Mouse (Mus musculus): ENCODE measurements around the gene Abi3. TPM values are rescaled to one million over a fixed set of nuclear protein-coding genes. Genes with fewer than 3 reads are reported as not detected.
"Not testable (repeated sequence)": the region's sequence is repeated elsewhere in the genome, so short reads cannot be mapped to it uniquely, and the experiment has no call there.

Abi3 gene
- total RNA-seq (2014; rRNA removed) (0.19 and 0.62 TPM in 2 replicates), polyA plus RNA-seq (2015; fragmentation: Nextera tagmentation; extraction: Ambion mirVana) (1.4 and 1.5 TPM in 2 replicates)

GRCm38 (mm10) chr11:95842074-95842681, at the start of gene Abi3:
Gene Abi3, minus strand, starts transcription at chr11:95842476.
- DNase-seq, result no peak
- Histone ChIP-seq H3K27ac (ENCODE audit: low read depth, low read length) (no peak within 1 kb of the TSS), H3K9me3 (ENCODE audit: low read length) (no peaks in the 10 kb centered on the region), H3K9ac (no peak within 1 kb of the TSS), H3K36me3 (ENCODE audit: insufficient read depth) (no peaks in the 10 kb centered on the region), H3K4me2 (ENCODE audit: low read depth) (no peak within 1 kb of the TSS), H3K4me1 (ENCODE audit: insufficient read depth) (peaks cover 4% of the 10 kb centered on the region), H3K4me3 (ENCODE audit: low read depth, low read length) (no peak within 1 kb of the TSS), H3K27me3 (ENCODE audit: insufficient read depth, low read length) (peaks cover 8% of the 10 kb centered on the region)
- WGBS, result 14% methylated on average over 11 of the region's 11 CpGs
- no peak for TF ChIP-seq CTCF (IDR thresholded peaks at IDR 0.05; ENCODE audit: low read depth)
- ATAC-seq, result no peak

DNA sequence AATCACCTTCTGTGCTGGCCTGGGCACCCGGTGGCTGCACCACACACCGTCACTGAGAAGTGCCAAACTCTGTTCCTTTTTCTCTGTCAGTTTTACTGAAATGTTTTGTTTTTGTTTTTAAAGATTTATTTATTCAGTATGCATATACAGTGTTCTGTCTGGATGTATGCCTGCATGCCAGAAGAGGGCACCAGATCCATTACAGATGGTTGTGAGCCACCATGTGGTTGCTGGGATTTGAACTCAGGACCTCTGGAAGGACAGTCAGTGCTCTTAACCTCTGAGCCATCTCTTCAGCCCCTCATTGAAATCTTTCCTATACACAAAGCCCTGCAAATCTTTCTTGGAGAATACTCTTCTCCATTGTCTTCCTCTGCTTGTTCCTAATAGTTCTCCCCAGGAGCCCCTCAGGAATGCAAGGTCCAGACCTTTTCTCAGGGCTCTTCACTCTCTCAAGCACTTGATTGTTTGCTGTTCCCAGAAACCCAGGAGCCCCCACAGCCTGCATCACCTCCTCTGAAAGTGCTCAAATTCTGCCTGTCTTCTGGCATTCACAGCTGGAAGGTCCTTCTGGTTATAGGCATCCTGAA, 48.3 kb upstream of the Abi3 start:
- WGBS, result 64% methylated on average over 2 of the region's 2 CpGs
- H3K27me3 ChIP-seq (ENCODE audit: insufficient read depth, low read length), result no peaks in the 10 kb centered on the region
- no peaks in the 10 kb centered on the region for H3K4me1 ChIP-seq (ENCODE audit: insufficient read depth)
- no peaks in the 10 kb centered on the region for H3K36me3 ChIP-seq (ENCODE audit: insufficient read depth)
- no peak overlapping the region for H3K4me3 ChIP-seq (ENCODE audit: low read depth, low read length)
- no peak overlapping the region for H3K9ac ChIP-seq
- no peak overlapping the region for H3K4me2 ChIP-seq (ENCODE audit: low read depth)
- no peak for ATAC-seq
- H3K9me3 ChIP-seq (ENCODE audit: low read length), result no peaks in the 10 kb centered on the region
- no peak for DNase-seq
- no peak overlapping the region for H3K27ac ChIP-seq (ENCODE audit: low read depth, low read length)
- peak; percentile 22; the same call in 1 of the 2 replicates for TF ChIP-seq CTCF (IDR thresholded peaks at IDR 0.05; ENCODE audit: low read depth)

DNA sequence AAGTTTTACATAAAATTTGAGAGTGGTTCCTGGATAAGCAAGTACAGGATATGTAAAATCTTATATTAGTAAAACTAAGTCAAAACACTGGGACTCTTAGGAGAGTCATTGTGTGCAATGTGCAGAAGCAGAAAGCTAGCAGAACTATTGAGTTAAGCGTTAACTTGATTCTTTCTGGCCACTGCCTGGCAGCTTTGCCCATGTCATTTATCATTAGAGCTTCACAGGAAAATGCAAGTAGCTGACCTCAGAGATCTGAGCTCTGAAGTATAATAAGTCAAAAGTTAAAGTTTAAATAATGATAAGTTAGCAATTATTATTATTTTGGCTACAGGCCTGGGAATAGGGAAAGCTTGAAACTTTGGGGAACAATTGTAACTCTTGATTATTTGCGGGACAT, 37.6 kb upstream of the Abi3 start:
- H3K4me1 ChIP-seq (ENCODE audit: insufficient read depth); DNase-seq; H3K9me3 ChIP-seq (ENCODE audit: low read length); ATAC-seq; H3K27ac ChIP-seq (ENCODE audit: low read depth, low read length); H3K4me3 ChIP-seq (ENCODE audit: low read depth, low read length); H3K27me3 ChIP-seq (ENCODE audit: insufficient read depth, low read length); H3K9ac ChIP-seq; H3K4me2 ChIP-seq (ENCODE audit: low read depth); H3K36me3 ChIP-seq (ENCODE audit: insufficient read depth): not testable (repeated sequence)
- 81% methylated on average over 2 of the region's 2 CpGs for WGBS

GRCm38 (mm10) chr11:95876296-95876695, 34.0 kb upstream of the Abi3 start:
- H3K36me3 ChIP-seq (ENCODE audit: insufficient read depth), result no peaks in the 10 kb centered on the region
- H3K4me1 ChIP-seq (ENCODE audit: insufficient read depth), result no peaks in the 10 kb centered on the region
- TF ChIP-seq CTCF (IDR thresholded peaks at IDR 0.05; ENCODE audit: low read depth), result peak; percentile 85
- peak overlapping the region; percentile 26; the same call in 1 of the 2 replicates for H3K4me2 ChIP-seq (ENCODE audit: low read depth)
- H3K9ac ChIP-seq, result no peak overlapping the region
- ATAC-seq, result peak; percentile 59; the same call in 1 of the 2 replicates
- H3K9me3 ChIP-seq (ENCODE audit: low read length), result no peaks in the 10 kb centered on the region
- H3K4me3 ChIP-seq (ENCODE audit: low read depth, low read length), result 0 out of 2 replicates have a peak overlapping the region, but pooled peaks have one; percentile 2
- WGBS, result 20% methylated on average over 7 of the region's 7 CpGs
- no peaks in the 10 kb centered on the region for H3K27me3 ChIP-seq (ENCODE audit: insufficient read depth, low read length)
- no peak overlapping the region for H3K27ac ChIP-seq (ENCODE audit: low read depth, low read length)
- DNase-seq, result peak; percentile 68

DNA sequence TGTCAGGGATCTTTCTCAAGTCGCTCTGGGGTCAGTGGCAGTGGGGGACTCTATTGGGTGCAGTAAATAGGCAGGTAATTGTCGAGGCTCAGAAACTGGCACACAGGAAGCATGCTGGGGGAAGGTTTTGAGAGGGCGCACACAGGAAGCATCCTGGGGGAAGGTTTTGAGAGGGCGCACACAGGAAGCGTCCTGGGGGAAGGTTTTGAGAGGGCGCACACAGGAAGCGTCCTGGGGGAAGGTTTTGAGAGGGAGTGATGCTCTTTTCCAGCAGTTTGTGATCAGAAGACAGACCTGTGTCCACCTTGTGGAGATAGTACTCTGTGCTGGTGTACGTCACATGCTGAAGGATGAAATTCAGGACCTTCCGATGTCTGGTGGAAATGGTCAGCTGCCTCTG, 33.5 kb upstream of the Abi3 start:
- H3K4me2 ChIP-seq (ENCODE audit: low read depth), result peak overlapping the region; percentile 26
- no peaks in the 10 kb centered on the region for H3K4me1 ChIP-seq (ENCODE audit: insufficient read depth)
- H3K36me3 ChIP-seq (ENCODE audit: insufficient read depth), result no peaks in the 10 kb centered on the region
- peak; percentile 20; the same call in 1 of the 2 replicates for ATAC-seq
- DNase-seq, result peak; percentile 21
- WGBS, result 23% methylated on average over 9 of the region's 9 CpGs
- no peak for TF ChIP-seq CTCF (IDR thresholded peaks at IDR 0.05; ENCODE audit: low read depth)
- no peaks in the 10 kb centered on the region for H3K9me3 ChIP-seq (ENCODE audit: low read length)
- H3K27ac ChIP-seq (ENCODE audit: low read depth, low read length), result no peak overlapping the region
- H3K4me3 ChIP-seq (ENCODE audit: low read depth, low read length), result 0 out of 2 replicates have a peak overlapping the region, but pooled peaks have one; percentile 2
- no peak overlapping the region for H3K9ac ChIP-seq
- H3K27me3 ChIP-seq (ENCODE audit: insufficient read depth, low read length), result no peaks in the 10 kb centered on the region

DNA sequence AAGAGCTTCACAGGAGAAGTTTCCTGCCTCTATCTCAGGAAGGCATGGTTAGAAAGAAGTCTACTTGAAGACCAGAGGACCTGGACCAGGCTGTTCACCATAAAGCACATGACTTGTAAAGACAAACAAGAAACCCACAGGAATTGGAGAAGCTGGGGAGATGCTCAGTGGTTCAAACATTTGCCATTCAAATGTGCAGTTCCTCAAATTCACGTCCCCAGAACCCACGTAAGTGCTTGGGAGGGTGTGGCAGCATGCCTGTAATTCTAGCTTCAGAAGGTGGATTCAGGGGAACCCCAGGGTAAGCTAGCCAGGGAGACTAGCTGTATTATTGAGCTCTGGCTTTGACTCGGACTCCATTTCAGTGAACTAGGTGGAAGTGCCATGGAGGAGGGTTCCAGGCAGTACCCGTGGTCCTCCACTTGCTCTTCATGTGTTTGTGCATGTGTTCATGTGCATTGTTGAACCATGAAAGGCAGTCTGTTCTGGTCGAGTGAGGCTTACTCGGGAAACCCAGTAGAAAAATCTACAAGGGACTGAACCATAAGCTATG, 27.7 kb upstream of the Abi3 start:
- Histone ChIP-seq H3K4me3 (ENCODE audit: low read depth, low read length) (no peak overlapping the region), H3K4me2 (ENCODE audit: low read depth) (no peak overlapping the region), H3K9me3 (ENCODE audit: low read length) (no peaks in the 10 kb centered on the region), H3K9ac (no peak overlapping the region), H3K27me3 (ENCODE audit: insufficient read depth, low read length) (no peaks in the 10 kb centered on the region), H3K4me1 (ENCODE audit: insufficient read depth) (no peaks in the 10 kb centered on the region), H3K36me3 (ENCODE audit: insufficient read depth) (no peaks in the 10 kb centered on the region), H3K27ac (ENCODE audit: low read depth, low read length) (no peak overlapping the region)
- DNase-seq (no peak), ATAC-seq (no peak)
- no peak for TF ChIP-seq CTCF (IDR thresholded peaks at IDR 0.05; ENCODE audit: low read depth)
- WGBS, result 70% methylated on average over 6 of the region's 6 CpGs

- no peak for ATAC-seq
- Histone ChIP-seq H3K36me3 (ENCODE audit: insufficient read depth) (no peaks in the 10 kb centered on the region), H3K9me3 (ENCODE audit: low read length) (no peaks in the 10 kb centered on the region), H3K27me3 (ENCODE audit: insufficient read depth, low read length) (no peaks in the 10 kb centered on the region), H3K9ac (no peak overlapping the region), H3K4me3 (ENCODE audit: low read depth, low read length) (no peak overlapping the region), H3K4me2 (ENCODE audit: low read depth) (no peak overlapping the region), H3K27ac (ENCODE audit: low read depth, low read length) (no peak overlapping the region), H3K4me1 (ENCODE audit: insufficient read depth) (no peaks in the 10 kb centered on the region)
- DNase-seq, result no peak
- no peak for TF ChIP-seq CTCF (IDR thresholded peaks at IDR 0.05; ENCODE audit: low read depth)
- 76% methylated on average over 4 of the region's 4 CpGs for WGBS
Measured at GRCm38 (mm10) chr11:95869442-95869841, 27.2 kb upstream of the Abi3 start.
